Mouse (Mus musculus) heart, embryonic 12.5 days (tissue): ENCODE results near the gene Gm6169. TPM values are rescaled to one million over a fixed set of nuclear protein-coding genes. Genes with fewer than 3 reads are reported as not detected.

Experiments
- ATAC-seq: fragments of 200-750 bp; cut with Nextera tagmentation; 2 replicates; pipeline ENCODE4 v1.8.0; 2017; ENCODE audit warnings: moderate TSS enrichment, moderate library complexity; ENCODE audit not compliant: insufficient number of reproducible peaks, low FRiP score
- H3K27ac ChIP-seq: fragments of 300-500 bp; sonication (generic); 2 replicates; pipeline ENCODE4 v1.5.1; 2016; ENCODE audit warnings: mild to moderate bottlenecking, moderate library complexity; ENCODE audit not compliant: poor library complexity, severe bottlenecking
- H3K27me3 ChIP-seq: fragments of 300-500 bp; sonication (generic); replicated peaks from 2 replicates; pipeline ENCODE4 v1.6.1; 2016; ENCODE audit warnings: mild to moderate bottlenecking, moderate library complexity
- H3K36me3 ChIP-seq: fragments of 300-500 bp; sonication (generic); 2 replicates; pipeline ENCODE4 v1.6.1; 2016; ENCODE audit warnings: mild to moderate bottlenecking, moderate library complexity
- H3K4me1 ChIP-seq: fragments of 300-500 bp; sonication (generic); replicated peaks from 2 replicates; pipeline ENCODE4 v1.6.1; 2016; ENCODE audit warnings: mild to moderate bottlenecking
- H3K4me2 ChIP-seq: fragments of 300-500 bp; sonication (generic); 2 replicates; pipeline ENCODE4 v1.6.1; 2016; ENCODE audit warnings: mild to moderate bottlenecking, moderate library complexity
- H3K4me3 ChIP-seq: fragments of 300-500 bp; sonication (generic); 2 replicates; pipeline ENCODE4 v1.5.1; 2016; ENCODE audit warnings: mild to moderate bottlenecking
- H3K9ac ChIP-seq: fragments of 300-500 bp; sonication (generic); 2 replicates; pipeline ENCODE4 v1.6.1; 2016; ENCODE audit warnings: mild to moderate bottlenecking, moderate library complexity
- H3K9me3 ChIP-seq: fragments of 300-500 bp; sonication (generic); replicated peaks from 2 replicates; pipeline ENCODE4 v1.6.1; 2016; ENCODE audit warnings: mild to moderate bottlenecking, moderate library complexity
- WGBS: fragments of 180-500 bp; shearing (Covaris S2); methylation state at CpG from one replicate; pipeline ENCODE4 v1.1.7; 2016; 5-methylcytosine and 5-hydroxymethylcytosine counted together
- polyA plus RNA-seq: library from polyadenylated mRNA; unstranded; fragments of >200 nt; fragmentation: Nextera tagmentation; extraction: Ambion mirVana; gene quantifications from 2 replicates; pipeline ENCODE4 v1.2.1, GENCODE M21; 2016

Gm6169 gene
- polyA plus RNA-seq, 1 experiment from 2014 or later = 3.3 TPM

GRCm38 (mm10) chr13:97052667-97053066 is 46.4 kb downstream of the Gm6169 start:
- no peak for ATAC-seq
- Histone ChIP-seq H3K36me3 (no peaks in the 10 kb centered on the region), H3K4me1 (peaks cover 5% of the 10 kb centered on the region; the same call in 1 of the 2 replicates), H3K4me3 (no peak overlapping the region), H3K27me3 (no peaks in the 10 kb centered on the region), H3K9ac (no peak overlapping the region), H3K4me2 (no peak overlapping the region), H3K27ac (no peak overlapping the region), H3K9me3 (no peaks in the 10 kb centered on the region)
- WGBS = 10% methylated on average over 11 of the region's 11 CpGs

- no peak for ATAC-seq
- Histone ChIP-seq H3K4me1 (peaks cover 4% of the 10 kb centered on the region; the same call in 1 of the 2 replicates), H3K9ac (no peak overlapping the region), H3K27me3 (no peaks in the 10 kb centered on the region), H3K4me2 (no peak overlapping the region), H3K36me3 (no peaks in the 10 kb centered on the region), H3K4me3 (no peak overlapping the region), H3K9me3 (no peaks in the 10 kb centered on the region), H3K27ac (no peak overlapping the region)
- WGBS = 77% methylated on average over 6 of the region's 6 CpGs
These were observed 47.9 kb downstream of the Gm6169 start for GRCm38 (mm10) chr13:97051158-97051557.

Other genes with a start within 250 kb of the Gm6169 start
- 0.80 and 0.95 TPM in 2 replicates for gene Gcnt4, start 174.5 kb downstream of the Gm6169 start, polyA plus RNA-seq
- gene 1700029F12Rik, start 64.9 kb downstream of the Gm6169 start, polyA plus RNA-seq = not detected in 2 replicates
- 12.4 and 12.9 TPM in 2 replicates for gene Fam169a, start 32.0 kb downstream of the Gm6169 start, polyA plus RNA-seq
- 35.2 and 35.7 TPM in 2 replicates for gene Gfm2, start 38.7 kb upstream of the Gm6169 start, polyA plus RNA-seq
- gene Nsa2, start 38.7 kb upstream of the Gm6169 start, polyA plus RNA-seq = 48.8 and 54.0 TPM in 2 replicates
- 32.5 and 33.1 TPM in 2 replicates for gene Hexb, start 99.1 kb upstream of the Gm6169 start, polyA plus RNA-seq
- gene Enc1, start 141.9 kb upstream of the Gm6169 start, polyA plus RNA-seq = 4.5 and 5.7 TPM in 2 replicates